Mouse (Mus musculus): ENCODE results near the gene Adh6a.

DNA sequence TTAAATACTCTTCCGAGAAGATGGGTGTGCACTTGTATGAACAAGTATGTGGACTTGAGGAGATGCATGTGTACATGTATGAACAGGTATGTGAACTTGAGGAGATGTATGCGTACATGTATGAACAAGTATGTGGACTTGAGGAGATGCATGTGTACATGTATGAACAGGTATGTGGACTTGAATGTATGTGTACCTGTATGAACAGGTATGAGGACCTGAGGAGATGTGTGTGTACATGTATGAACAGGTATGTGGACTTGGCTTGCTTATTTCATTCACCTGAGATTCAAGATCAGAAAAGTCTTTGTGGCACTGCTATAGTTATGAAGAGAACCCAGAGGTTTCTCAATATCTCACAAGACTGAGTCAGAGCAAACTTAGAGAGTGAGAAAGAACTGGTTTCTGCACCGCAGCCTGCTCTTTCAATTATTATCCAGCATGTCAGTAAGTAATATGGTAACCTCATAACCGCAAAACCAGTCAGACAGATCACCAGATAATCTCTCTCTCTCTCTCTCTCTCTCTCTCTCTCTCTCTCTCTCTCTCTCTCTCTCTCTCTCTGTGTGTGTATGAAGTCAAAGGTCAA lies 21.5 kb upstream of the Adh6a start:
- TF ChIP-seq CTCF (IDR thresholded peaks at IDR 0.05; ENCODE audit: extremely low read depth, insufficient read length, insufficient replicate concordance, low read depth, low read length) = no peak
- TF ChIP-seq POLR2A (IDR thresholded peaks at IDR 0.05; ENCODE audit: low read depth, low read length) = no peak

Measured in small intestine, adult 2 months (tissue).